Mouse (Mus musculus) ES-Bruce4 (cell line): ENCODE measurements around the gene Zc3h12d.

Experiments used
- CTCF ChIP-seq: IDR thresholded peaks from one replicate; pipeline ENCODE4 v1.8.1; 2011; ENCODE audit warnings: low read depth, low read length
- POLR2A ChIP-seq: IDR thresholded peaks from one replicate; pipeline ENCODE4 v1.8.1; 2011; ENCODE audit warnings: low read length; ENCODE audit not compliant: insufficient read depth

DNA sequence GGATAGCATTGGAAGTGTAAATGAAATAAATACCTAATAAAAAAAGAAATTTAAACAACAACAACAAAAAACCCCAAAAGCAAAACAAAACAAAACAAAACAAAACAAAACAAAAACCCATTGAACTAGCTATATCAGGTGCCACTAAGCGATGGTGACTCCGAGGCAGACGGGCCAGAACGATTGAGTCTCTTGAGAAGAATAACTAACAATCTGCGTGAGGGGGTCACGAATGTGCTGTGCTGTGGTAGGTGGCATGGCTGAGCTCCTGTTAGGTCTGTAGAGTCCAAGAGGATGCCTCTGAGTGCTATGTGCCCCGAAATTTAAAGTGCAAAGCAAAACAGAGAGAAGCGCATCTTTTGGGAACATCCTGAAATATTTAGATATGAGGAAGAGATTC is 5.2 kb downstream of the Zc3h12d start:
- TF ChIP-seq CTCF (no peak), POLR2A (no peak)
